Mouse (Mus musculus) layer of hippocampus, postnatal 25 days (tissue): ENCODE data around the gene 6430571L13Rik. TPM values are rescaled to one million over a fixed set of nuclear protein-coding genes. Genes with fewer than 3 reads are reported as not detected.
A peak's percentile ranks its signal among the peaks of the same experiment; 100 is the strongest.
"Not testable (repeated sequence)": the region's sequence is repeated elsewhere in the genome, so short reads cannot be mapped to it uniquely, and the experiment has no call there.

Source experiments
- DNase-seq, 2 experiments: peaks; one replicate each; pipeline ENCODE4 v3.0.0; 2022; ENCODE audit warnings: mixed read lengths in 2 of 2, low spot score in 1 of 2; ENCODE audit errors: extremely low spot score in 1 of 2
- total RNA-seq, 2 experiments: library from RNA; stranded (reverse); gene quantifications; 2 replicates each; pipeline ENCODE4 v1.2.3; 2021

6430571L13Rik gene
- total RNA-seq, 2 experiments from 2014 or later: 2.1 to 2.3 TPM

DNA sequence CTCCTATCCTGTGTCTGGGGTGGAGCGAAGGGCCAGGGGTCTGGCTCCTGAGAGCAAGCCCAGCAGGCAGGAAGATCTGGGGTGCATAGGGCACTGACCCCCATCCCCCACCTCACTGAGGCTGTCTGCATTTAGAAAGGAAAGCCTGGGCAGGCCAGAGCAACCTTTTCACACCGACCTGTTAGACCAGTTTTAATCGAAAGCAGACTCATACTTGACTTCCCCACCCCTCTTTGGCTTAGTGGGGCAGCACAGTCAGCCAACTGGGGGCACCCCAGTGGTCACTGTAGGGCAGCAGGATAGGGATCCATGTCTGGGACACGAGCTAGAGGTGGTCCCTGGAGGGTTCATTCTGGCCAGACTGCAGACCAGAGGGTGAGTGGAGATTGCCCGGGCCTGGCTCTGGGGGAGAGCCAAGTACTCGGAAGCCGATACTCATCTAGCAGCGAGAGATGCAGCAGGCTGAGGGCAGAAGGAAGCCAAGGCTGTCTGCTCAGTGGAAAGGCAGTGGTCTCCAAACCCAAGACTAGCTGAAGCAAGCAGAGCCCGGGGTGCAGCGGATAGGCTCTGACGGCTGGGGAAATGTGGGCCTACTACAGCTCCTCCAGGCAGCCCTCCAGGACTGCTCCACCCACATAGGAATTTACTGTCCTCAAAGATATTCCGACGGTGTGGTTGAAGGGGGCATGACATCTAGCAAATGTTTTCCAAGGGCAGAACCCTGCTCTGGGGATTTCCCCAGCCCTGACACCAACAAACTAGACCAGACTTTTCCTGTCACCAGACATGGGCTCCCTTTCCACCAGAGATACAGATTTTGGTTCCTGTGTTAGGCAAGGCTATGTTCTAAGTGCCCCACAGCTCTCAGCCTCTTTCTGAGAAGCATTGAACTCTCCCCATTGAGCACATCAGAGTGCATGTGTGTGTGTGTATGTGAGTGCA, 34.5 kb upstream of the 6430571L13Rik start:
- DNase-seq: no peak

DNA sequence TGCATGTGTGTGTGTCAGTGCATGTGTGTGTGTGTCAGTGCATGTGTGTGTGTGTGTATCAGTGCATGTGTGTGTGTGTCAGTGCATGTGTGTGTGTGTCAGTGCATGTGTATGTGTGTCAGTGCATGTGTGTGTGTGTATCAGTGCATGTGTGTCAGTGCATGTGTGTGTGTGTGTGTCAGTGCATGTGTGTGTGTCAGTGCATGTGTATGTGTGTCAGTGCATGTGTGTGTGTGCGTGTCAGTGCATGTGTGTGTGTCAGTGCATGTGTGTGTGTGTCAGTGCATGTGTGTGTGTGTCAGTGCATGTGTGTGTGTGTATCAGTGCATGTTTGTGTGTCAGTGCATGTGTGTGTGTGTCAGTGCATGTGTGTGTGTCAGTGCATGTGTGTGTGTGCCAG, 33.7 kb upstream of the 6430571L13Rik start:
- not testable (repeated sequence) for DNase-seq

DNA sequence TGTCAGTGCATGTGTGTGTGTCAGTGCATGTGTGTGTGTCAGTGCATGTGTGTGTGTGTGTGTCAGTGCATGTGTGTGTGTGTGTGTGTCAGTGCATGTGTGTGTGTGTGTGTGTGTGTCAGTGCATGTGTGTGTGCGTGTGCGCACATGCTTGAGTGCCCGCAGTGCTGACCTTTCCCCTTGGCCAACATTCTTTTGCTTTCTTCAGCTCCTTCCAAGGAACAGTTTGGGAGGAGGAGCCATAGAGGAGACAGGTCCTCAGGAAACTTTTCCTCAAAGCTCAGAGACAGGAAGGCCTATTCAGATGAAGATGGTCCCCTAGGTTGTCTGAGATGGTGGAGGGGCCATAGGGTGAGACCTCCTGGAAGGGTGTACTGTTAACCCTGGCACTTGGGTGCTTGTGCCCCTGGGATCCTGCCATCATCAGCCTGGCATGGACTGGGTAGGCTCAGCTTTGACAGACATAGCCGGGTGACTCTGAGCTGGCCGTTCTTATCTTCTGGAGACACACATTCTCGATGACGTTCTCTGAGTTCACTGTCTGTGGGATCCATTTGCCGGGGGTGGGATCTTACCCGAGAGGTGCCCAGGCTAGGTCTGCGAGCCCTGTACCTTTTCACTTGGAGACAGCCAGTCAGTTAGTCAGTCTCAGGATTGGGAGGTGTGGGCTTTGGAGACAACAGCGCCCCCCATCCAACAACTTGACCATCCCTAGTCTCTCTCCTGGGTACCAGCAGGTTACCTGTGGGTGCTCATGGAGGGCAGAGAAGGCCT, 33.1 kb upstream of the 6430571L13Rik start:
- DNase-seq: no peak

DNA sequence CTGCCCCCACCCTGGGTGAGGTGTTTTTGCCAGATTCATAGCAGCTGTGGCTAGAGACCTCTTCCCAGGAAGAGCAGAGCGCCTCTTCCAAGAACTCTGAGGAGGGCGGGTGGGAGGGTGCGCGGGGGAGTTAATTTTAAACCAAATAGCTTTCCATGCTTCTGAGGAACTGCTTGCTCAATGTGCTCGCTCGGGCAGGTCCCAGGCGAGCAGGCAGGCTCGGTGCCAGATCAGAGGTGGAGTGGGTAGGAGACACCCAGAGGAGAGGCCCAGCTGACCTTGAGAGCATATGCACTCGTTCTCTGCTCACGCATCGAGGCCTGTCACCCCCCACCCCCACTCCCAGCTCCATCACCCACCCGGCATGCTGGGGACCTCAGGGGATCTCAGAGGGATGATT, 32.5 kb upstream of the 6430571L13Rik start:
- peak in 1 of 2 experiments; percentile 14 for DNase-seq

DNA sequence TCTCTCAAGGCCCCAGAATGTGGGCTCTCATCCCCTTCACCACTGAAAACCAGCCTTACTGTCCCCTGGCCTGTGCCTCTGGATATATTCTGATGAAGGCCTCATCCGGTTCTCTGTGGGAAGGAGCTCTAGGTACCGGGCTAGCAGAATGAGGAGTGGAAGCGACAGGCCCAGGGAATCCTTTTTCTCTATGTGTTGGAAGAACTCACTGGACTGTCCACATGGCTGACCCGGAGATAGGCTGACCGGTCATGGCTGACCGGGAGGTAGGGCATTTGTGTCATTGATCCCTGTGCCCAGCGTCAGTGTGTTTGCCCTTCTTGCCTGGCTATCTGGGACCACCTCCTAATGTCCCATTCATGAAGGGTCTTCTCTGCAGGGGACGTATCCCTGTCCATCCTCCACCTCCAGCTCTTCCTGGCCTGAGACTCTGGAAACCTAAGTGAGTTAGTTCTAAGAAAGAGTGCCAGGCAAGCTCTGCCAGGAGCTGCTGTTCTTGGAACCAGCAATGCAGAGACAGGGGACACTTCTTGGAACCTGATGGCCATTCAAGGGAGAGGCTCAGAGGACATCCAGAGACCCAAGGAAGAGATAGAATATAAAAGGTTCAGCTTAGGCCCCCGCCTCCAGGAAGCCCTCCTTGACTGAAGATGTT, 31.9 kb upstream of the 6430571L13Rik start:
- DNase-seq: no peak

DNA sequence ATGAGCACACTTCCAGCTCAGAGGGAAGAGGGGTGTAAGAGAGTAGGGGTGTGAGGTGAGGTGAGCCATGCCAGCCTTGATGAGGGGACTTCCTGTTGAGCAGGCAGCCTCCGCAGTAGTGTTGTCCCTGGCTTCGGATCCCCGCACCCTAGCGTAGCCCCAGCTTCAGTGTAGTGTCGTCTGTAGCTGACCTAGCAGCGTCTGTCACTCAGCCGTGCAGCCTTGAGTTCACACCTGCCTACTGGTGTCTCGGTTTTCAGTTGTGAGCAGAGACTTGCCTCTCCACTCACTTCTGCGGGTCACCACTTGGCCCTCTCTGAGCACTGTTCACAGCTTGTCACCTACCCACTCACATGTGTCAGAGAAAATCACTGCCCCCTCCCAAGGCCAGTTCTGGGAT, 31.2 kb upstream of the 6430571L13Rik start:
- no peak for DNase-seq

DNA sequence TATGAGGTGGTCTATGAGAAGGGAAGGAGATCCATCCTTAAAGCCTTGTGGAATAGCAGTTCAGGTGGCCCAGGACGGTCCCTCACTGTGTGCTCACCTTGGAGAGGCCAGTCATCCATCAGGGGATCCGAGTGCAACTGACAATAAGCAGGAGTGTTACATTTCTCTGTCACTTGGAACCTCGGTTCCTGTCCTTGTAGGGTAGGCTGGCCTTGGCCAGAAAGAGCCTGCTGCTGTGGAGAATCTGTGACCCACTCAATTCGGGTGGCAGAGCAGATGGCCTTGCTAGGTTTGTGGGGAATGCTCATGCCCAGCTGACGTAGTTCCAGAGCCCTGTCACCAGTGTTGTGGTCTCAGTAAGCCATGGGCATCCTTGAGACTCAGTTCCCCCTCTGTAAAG, 30.8 kb upstream of the 6430571L13Rik start:
- DNase-seq: no peak

DNA sequence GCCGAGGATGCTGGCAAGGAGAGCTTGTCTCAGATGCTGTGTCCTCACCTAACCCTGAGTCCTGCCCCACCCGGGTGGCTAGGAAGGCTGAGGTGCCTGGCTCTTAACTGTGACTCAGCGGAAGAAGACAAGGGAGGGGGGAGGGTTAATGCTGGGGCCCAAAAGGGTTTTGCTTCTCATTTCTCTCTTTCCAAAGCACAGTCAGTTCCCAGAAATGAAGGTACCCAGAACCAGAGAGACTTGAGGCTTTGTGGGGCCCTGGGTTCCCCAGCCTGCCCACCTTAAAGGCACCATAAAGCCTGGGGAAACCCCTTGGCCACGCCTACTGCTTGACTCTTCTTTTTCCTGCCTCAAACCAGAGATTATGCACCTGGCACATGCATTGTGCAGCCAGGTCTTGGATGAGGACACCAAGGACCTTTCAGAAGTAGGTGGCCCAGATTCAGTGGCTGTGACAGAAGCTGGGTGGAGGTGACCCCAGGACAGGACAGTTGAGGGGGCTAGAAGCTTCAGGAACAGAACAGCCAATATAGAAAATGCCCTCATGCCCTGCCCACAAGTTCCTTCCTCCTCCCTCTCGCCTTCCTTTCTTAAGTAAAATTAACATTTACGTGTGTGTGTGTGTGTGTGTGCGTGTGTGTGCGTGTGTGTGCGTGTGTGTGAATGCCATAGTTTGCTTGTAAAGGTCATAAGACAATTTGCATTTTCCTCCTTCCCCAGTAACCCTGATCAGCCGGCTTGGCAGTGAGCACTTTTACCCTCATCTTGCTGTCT, 27.4 kb upstream of the 6430571L13Rik start:
- DNase-seq: no peak

DNA sequence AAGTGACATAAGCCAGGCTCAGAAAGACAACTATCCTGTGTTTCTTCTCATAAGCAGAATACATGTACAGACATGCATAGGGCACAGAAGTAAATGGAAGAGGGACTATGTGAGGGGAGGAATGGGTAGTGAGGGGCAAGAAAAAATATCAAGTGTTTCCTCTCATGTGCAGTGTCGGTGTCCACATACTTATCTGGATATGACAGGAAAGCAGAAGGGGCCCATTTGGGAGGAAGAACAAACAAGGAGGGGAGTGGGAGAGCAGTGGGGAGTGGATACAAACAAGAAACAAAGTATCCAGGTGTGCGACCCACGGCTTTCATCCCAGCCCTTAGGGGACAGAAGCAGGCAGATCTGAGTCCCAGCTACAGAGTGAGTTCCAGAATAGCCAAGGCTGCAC, 26.5 kb upstream of the 6430571L13Rik start:
- no peak for DNase-seq

DNA sequence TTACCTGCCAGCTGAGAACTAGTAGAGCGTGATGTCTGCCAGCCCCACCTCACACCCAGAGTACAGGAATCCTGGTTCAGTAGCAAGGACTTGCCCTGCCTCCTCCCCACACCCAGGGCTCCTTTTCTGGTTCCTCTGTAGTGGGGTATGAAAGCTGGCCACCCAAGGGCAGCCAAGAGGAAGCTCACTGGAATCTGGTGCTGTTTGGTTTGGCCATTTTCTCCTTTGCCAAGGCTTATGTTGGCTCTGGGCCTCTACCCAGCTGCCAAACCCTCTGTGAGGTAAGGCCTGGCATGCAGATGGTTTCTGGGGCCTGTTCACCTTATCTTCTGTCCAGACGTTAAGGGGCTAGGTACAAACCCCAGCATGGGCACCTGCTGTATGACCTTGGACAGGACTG, 24.6 kb upstream of the 6430571L13Rik start:
- no peak for DNase-seq

DNA sequence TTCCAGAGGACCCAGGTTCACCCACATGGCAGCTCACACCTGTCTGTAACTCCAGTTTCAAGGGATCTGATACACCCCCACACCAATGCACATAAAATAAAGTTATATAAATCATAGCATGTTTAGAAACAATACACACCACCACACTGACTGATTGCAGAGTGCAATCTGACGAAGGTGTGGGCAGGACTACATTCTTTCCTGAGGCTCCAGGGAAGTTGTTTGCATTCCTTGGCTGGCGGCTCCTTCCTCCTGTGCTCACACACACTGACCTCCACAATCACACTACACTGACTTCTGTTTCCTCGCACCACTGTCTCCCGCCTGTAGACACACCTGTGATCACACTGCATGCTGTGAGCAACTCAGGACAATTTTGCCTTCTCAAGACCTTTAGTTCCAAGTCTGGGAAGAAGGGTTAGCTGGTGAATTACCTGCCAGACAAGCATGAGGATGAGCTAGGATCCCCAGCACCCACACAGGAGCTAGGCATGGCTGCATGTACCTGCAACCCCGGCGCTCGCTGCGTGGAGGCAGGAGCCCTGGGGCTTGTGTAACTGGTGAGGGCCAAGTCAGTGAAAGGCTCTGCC, 17.8 kb upstream of the 6430571L13Rik start:
- no peak for DNase-seq

DNA sequence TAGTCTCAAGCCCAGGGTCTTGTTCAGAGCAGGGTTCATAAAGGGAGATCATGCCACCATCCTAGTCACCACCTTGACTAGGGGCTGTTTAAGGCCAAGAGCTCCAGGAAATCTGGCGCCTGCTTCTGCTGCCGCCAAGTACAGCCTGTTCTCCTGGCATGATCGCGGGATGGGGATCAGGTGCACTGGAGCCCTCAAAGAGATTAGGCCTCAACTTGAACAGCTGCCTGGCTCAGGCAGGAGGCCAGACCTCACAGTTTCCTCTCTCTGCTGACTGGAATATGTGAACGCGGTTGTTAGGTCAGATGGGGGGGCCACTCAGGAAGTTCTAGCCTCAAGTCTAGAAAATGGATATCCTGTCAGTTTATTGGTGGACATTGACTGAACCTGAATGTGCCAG, 16.8 kb upstream of the 6430571L13Rik start:
- DNase-seq: peak in 1 of 2 experiments; percentile 19

DNA sequence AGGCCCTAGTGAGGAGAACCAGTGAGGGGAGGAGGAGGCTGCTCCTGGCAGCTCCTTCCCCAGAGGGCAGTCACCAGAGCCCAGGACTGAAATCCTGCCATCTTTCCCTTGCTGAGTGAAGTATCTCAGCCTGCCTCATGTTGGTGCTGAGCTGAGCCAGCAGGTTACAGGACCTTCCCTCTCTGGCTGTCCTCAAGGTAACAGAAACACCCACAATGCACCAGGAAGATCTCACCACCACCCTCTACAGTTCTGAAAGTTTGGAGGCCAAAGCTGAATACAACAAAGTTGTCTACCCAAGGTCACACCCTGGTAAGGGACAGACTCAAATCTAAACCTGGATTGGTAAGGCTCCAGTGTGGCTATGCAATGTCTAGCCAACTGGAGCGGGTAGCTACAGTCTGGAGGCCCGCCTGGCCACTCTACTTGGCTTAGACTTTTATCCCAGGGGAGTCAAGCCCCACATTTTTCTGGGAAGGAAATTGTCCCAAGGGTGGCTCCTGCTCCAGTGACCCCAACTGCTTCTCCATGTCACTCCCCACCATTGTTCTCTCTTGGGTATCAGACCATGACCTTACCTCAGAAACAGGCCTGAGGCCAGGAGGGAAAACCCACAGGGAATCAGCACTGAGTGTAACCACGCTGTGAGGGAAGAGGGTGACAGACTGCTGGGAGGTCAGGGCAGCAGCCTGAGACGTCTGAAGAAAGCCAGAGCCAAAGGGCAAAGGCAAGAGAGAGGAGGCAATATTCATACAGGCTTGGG, 15.4 kb upstream of the 6430571L13Rik start:
- no peak for DNase-seq

DNA sequence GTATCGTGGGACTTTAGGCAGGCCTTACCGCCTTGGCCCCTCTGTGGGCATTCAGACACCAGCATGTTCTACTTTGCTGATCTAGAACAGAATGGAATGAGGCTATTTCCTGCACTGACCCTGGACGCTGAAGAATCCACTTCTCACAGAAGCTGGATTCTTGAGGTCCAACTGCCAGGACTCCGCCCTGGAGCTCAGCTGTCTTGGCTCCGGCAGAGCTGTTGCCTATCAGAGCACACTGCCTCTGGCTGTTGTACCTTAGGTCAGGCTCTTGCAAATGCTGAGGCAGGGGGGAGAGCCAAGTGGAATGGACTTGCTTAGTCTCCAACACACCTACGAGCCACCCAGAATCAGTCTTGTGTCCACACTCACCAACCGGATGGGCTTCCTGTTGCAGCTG, 14.5 kb upstream of the 6430571L13Rik start:
- no peak for DNase-seq

DNA sequence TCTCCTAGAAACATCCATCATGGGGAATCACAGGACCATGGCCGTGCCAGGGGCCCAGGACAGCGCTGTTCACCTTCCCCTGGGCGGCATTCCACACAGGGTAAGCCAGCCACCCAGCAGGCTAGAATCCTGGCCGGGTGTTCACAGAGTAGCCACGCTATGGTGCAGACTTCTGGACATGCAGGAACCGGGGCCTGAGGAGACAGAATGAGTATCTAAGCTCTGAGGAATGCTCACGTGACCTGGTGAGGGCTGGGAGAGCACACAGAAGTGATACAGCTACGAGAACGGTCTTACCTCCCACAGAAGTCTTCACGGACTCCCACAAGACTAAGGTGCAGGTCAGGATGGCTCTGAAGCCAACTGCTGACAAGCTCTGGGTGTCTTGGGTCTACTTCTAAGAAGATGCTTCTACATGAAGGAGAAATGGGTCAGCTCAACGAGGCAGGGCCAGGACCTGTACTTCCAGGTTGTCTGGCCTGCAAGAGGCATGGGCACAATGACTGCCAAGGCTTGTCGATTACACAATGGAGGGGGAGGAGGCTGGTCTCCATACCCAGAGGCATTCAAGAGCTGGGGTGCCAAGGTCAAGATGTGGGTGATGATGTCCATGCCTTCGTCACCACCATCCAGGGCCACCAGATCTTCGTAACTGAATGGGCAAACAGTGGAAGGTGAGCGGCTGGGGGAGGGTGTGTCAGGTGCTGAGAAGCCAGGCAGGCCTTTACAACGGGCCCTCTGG, 12.4 kb upstream of the 6430571L13Rik start:
- DNase-seq: no peak

DNA sequence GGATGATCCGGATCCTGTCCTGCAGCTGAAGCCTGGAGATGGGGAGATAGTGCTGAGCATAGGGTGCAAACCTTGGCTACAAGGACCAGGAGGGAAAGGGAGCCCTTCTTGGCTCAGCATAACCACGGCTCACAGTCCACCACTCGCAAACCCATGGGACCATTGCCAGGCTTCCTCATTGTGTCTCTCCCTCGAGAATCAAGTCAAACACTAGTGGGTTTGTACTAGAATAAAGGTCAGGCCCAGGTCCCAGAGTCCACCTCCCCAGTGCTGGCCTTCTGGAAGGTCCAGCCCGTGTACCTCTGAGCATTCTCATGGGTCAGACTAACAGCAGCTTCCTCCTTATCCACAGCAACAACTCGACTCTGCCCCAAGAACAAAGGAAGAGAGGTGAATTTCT, 9.6 kb upstream of the 6430571L13Rik start:
- DNase-seq: no peak

DNA sequence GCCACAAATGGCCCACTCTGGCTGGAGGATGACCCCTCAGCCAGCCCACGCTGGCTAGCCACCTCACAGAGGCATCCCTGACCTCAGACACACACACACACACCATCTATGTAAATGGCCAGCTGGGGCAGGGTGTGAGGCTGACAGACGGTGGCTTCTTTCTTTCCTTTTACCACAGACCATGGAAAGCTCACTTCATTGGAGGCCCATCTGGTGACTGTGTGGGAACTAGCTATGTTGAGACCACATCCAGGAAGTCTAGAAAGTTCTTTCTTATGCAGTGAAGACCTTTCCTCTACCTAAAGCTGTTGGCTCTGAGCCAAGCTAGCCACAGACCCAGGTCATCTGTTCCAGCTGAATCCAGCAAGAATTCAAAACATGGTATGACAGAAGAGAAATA, 6.7 kb upstream of the 6430571L13Rik start:
- no peak for DNase-seq

DNA sequence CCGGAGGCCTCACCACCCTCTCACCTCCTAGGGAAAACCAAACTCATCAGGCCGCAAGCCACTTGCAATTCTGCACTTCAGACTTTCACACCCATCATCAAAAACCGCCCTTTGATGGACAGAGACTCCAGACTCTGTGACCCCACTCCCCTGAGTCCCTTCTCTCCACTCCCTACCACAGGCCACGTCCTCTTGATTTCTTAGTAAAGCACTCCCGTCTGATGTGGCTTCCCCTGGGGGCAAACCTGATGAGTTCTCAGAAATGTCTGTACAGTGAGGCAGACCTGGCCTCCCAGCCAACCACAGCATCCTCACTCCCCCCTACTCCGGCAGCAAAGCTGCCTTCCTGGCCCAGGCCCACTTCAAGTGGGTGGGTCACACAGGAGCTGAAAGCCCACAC, 6.0 kb upstream of the 6430571L13Rik start:
- DNase-seq: no peak
